Mouse (Mus musculus): ENCODE measurements around the gene Jmjd1c. TPM values are rescaled to one million over a fixed set of nuclear protein-coding genes. Genes with fewer than 3 reads are reported as not detected.

Jmjd1c gene
- polyA plus RNA-seq, 2 experiments: 34.5 to 52.2 TPM

GRCm38 (mm10) chr10:67285176-67285814, 189.4 kb downstream of the Jmjd1c start, which contains the start of gene Nrbf2:
Gene Nrbf2, minus strand, starts transcription at chr10:67285305.
- Histone ChIP-seq H3K9me3 (ENCODE audit: control insufficient read depth, low read length) (no peaks in the 10 kb centered on the region), H3K9ac (ENCODE audit: low read depth, low read length, severe bottlenecking) (peak within 1 kb of the TSS; percentile 79), H3K36me3 (ENCODE audit: control insufficient read depth, insufficient read depth, low read length) (no peaks in the 10 kb centered on the region), H3K27me3 (ENCODE audit: control insufficient read depth, insufficient read depth, low read length) (no peaks in the 10 kb centered on the region), H3K4me1 (ENCODE audit: control insufficient read depth, insufficient read depth, low read length) (peaks cover 14% of the 10 kb centered on the region), H3K4me2 (replicated peaks; ENCODE audit: low read depth, low read length, severe bottlenecking) (peak within 1 kb of the TSS; percentile 82), H3K27ac (replicated peaks; ENCODE audit: low read depth, low read length) (peak within 1 kb of the TSS; percentile 74; the same call in 1 of the 2 replicates), H3K4me3 (replicated peaks; ENCODE audit: low read length) (peak within 1 kb of the TSS; percentile 84)
- no peak; the same call in 1 of the 2 replicates for TF ChIP-seq POLR2A (IDR thresholded peaks at IDR 0.05; ENCODE audit: borderline replicate concordance, extremely low read depth, insufficient read depth, insufficient read length)
- DNase-seq (ENCODE audit: low spot score): peak; percentile 98
- 6% methylated on average over 19 of the region's 52 CpGs for WGBS
- peak; percentile 92 for ATAC-seq (ENCODE audit: low FRiP score, low read depth)

GRCm38 (mm10) chr10:67287877-67288276, 192.0 kb downstream of the Jmjd1c start:
- no peak overlapping the region for H3K4me2 ChIP-seq (replicated peaks; ENCODE audit: low read depth, low read length, severe bottlenecking)
- H3K36me3 ChIP-seq (ENCODE audit: control insufficient read depth, insufficient read depth, low read length): no peaks in the 10 kb centered on the region
- no peak overlapping the region for H3K9ac ChIP-seq (ENCODE audit: low read depth, low read length, severe bottlenecking)
- DNase-seq (ENCODE audit: low spot score): peak; percentile 38
- H3K27ac ChIP-seq (replicated peaks; ENCODE audit: low read depth, low read length): no peak overlapping the region
- WGBS: 65% methylated on average over 3 of the region's 3 CpGs
- H3K9me3 ChIP-seq (ENCODE audit: control insufficient read depth, low read length): no peaks in the 10 kb centered on the region
- ATAC-seq (ENCODE audit: low FRiP score, low read depth): no peak; the same call in 1 of the 2 replicates
- H3K4me3 ChIP-seq (replicated peaks; ENCODE audit: low read length): no peak overlapping the region
- no peak for TF ChIP-seq POLR2A (IDR thresholded peaks at IDR 0.05; ENCODE audit: borderline replicate concordance, extremely low read depth, insufficient read depth, insufficient read length)
- no peaks in the 10 kb centered on the region for H3K27me3 ChIP-seq (ENCODE audit: control insufficient read depth, insufficient read depth, low read length)
- peaks cover 11% of the 10 kb centered on the region for H3K4me1 ChIP-seq (ENCODE audit: control insufficient read depth, insufficient read depth, low read length)

- H3K4me1 ChIP-seq (ENCODE audit: control insufficient read depth, insufficient read depth, low read length): no peaks in the 10 kb centered on the region
- DNase-seq (ENCODE audit: low spot score) (no peak), ATAC-seq (ENCODE audit: low FRiP score, low read depth) (no peak)
- TF ChIP-seq POLR2A (IDR thresholded peaks at IDR 0.05; ENCODE audit: borderline replicate concordance, extremely low read depth, insufficient read depth, insufficient read length): no peak
- no peaks in the 10 kb centered on the region for H3K9me3 ChIP-seq (ENCODE audit: control insufficient read depth, low read length)
- H3K27ac ChIP-seq (replicated peaks; ENCODE audit: low read depth, low read length): no peak overlapping the region
- H3K4me3 ChIP-seq (replicated peaks; ENCODE audit: low read length): no peak overlapping the region
- no peaks in the 10 kb centered on the region for H3K36me3 ChIP-seq (ENCODE audit: control insufficient read depth, insufficient read depth, low read length)
- no peaks in the 10 kb centered on the region for H3K27me3 ChIP-seq (ENCODE audit: control insufficient read depth, insufficient read depth, low read length)
- H3K9ac ChIP-seq (ENCODE audit: low read depth, low read length, severe bottlenecking): no peak overlapping the region
- H3K4me2 ChIP-seq (replicated peaks; ENCODE audit: low read depth, low read length, severe bottlenecking): no peak overlapping the region
- 60% methylated on average over 4 of the region's 4 CpGs for WGBS
These were observed 194.7 kb downstream of the Jmjd1c start for GRCm38 (mm10) chr10:67290622-67291021.

DNA sequence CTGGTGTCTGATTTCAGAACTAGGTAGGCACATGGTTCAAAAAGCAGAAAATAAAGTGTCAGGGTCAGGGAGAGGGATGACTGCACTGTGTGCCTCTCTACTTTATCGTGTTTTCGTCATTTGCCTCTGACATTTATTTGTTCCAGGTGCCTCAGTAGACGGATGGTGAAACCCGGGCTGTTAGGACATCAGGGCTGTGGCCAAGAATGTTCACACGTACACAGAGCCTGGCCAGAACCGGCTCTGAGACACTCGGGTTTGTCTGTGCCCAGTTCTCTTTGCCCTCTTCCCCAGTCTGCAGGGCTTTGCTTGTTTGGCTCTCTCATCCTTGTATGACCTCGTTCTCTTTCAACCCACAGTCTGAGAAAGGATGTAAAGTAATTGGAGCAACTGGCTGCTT, 195.2 kb downstream of the Jmjd1c start:
- WGBS: 35% methylated on average over 8 of the region's 8 CpGs
- no peak for TF ChIP-seq POLR2A (IDR thresholded peaks at IDR 0.05; ENCODE audit: borderline replicate concordance, extremely low read depth, insufficient read depth, insufficient read length)
- Histone ChIP-seq H3K4me1 (ENCODE audit: control insufficient read depth, insufficient read depth, low read length) (no peaks in the 10 kb centered on the region), H3K9ac (ENCODE audit: low read depth, low read length, severe bottlenecking) (no peak overlapping the region), H3K4me2 (replicated peaks; ENCODE audit: low read depth, low read length, severe bottlenecking) (no peak overlapping the region), H3K4me3 (replicated peaks; ENCODE audit: low read length) (no peak overlapping the region), H3K27me3 (ENCODE audit: control insufficient read depth, insufficient read depth, low read length) (no peaks in the 10 kb centered on the region), H3K9me3 (ENCODE audit: control insufficient read depth, low read length) (no peaks in the 10 kb centered on the region), H3K36me3 (ENCODE audit: control insufficient read depth, insufficient read depth, low read length) (no peaks in the 10 kb centered on the region), H3K27ac (replicated peaks; ENCODE audit: low read depth, low read length) (no peak overlapping the region)
- no peak for DNase-seq (ENCODE audit: low spot score)
- ATAC-seq (ENCODE audit: low FRiP score, low read depth): no peak

DNA sequence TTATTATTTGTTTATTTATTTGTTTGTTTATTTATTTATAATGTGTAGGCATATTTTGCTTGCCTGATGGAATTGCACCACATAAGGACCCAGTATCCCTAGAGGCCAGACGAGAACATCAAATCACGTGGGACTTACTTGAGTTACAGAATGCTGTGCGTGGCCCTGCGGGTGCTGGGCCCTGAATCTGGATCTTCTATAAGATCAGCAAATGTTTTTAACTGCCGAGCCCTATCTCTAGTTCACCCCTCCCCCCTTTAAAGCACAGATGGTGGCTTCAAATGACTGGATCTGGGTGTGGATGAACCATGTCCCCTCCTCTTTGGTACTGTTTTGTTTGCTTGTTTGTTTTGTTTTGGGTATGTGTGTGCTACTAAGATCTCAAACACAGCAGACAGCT, 199.4 kb downstream of the Jmjd1c start:
- 72% methylated on average over 5 of the region's 5 CpGs for WGBS
- no peak overlapping the region for H3K9ac ChIP-seq (ENCODE audit: low read depth, low read length, severe bottlenecking)
- DNase-seq (ENCODE audit: low spot score) (no peak), ATAC-seq (ENCODE audit: low FRiP score, low read depth) (no peak)
- H3K4me3 ChIP-seq (replicated peaks; ENCODE audit: low read length): no peak overlapping the region
- no peak overlapping the region for H3K27ac ChIP-seq (replicated peaks; ENCODE audit: low read depth, low read length)
- H3K4me2 ChIP-seq (replicated peaks; ENCODE audit: low read depth, low read length, severe bottlenecking): no peak overlapping the region
- no peaks in the 10 kb centered on the region for H3K27me3 ChIP-seq (ENCODE audit: control insufficient read depth, insufficient read depth, low read length)
- H3K36me3 ChIP-seq (ENCODE audit: control insufficient read depth, insufficient read depth, low read length): no peaks in the 10 kb centered on the region
- H3K4me1 ChIP-seq (ENCODE audit: control insufficient read depth, insufficient read depth, low read length): no peaks in the 10 kb centered on the region
- TF ChIP-seq POLR2A (IDR thresholded peaks at IDR 0.05; ENCODE audit: borderline replicate concordance, extremely low read depth, insufficient read depth, insufficient read length): no peak
- H3K9me3 ChIP-seq (ENCODE audit: control insufficient read depth, low read length): no peaks in the 10 kb centered on the region

Measured in limb, embryonic 14.5 days (tissue).